Mouse (Mus musculus) neutrophil, adult 5-6 weeks (primary cell): ENCODE data around the gene Cdkn1a. TPM values are rescaled to one million over a fixed set of nuclear protein-coding genes. Genes with fewer than 3 reads are reported as not detected.
"Not testable (repeated sequence)": the region's sequence is repeated elsewhere in the genome, so short reads cannot be mapped to it uniquely, and the experiment has no call there.

Experiments
- ATAC-seq: fragments of 151-379, 151-347 bp; 2 replicates; pipeline ENCODE4 v1.8.0; 2017; ENCODE audit warnings: mild to moderate bottlenecking, moderate TSS enrichment; ENCODE audit not compliant: insufficient number of reproducible peaks, poor library complexity, low FRiP score, severe bottlenecking; ENCODE audit errors: extremely low read depth
- total RNA-seq: library from RNA; stranded (forward); fragments of 200-1000 nt; gene quantifications from 2 replicates; pipeline ENCODE4 v1.2.3, GENCODE M21; 2017

Gene Cdkn1a
- 1.3 and 2.1 TPM in 2 replicates for total RNA-seq

DNA sequence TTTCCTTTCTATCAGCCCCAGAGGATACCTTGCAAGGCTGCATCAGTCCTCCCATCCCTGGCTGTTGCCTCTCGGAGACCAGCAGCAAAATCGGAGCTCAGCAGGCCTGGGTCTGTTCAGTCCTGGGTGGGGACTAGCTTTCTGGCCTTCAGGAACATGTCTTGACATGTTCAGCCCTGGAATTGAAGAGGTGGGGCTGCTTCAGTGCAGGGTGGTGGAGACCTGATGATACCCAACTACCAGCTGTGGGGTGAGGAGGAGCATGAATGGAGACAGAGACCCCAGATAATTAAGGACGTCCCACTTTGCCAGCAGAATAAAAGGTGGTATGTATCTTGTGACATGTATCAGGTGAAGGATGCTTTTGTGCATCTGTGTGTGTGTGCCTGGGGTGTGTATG, at the start of gene Cdkn1a:
Gene Cdkn1a (plus strand): TSS at position 201 of the 400 bp plus-strand sequence.
- ATAC-seq, result no peak

DNA sequence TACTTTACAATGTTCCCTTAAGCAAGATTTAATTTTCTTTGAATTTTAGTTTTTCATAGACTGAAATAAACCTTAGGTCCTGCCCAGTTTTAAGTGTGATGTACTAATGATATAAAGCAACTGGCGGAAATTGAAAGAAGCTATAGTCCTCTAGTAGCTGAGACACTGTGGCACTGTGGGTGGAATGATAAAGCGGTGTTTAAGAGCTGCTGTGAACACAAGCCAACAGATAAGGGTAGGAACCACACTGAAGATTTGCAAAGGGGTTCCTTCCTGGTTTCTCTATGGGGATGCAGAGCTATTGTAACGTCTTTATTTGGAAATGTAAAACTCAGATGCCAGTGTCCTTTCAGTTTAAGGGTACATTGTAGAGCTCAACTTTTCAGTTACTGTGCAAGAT, 49.1 kb upstream of the Cdkn1a start:
- ATAC-seq, result not testable (repeated sequence)

DNA sequence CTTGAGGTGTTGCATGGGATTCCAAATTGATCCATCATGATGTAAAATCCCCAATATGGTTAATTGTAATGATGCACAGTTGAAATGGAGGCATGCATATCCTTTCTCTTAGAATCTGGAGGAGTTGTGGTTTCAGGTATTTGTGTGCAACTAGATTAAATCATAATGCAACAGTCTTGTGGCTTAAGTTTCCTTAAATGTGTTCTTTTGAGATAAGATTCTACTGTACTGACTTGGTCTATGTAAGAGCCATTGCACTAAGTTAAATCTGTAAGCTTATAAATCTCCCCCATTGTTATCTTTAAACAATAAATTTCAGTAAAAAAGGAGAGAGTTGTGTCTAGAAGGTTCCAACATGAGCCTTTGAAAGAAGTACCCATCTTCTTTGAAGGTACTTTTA, 48.2 kb upstream of the Cdkn1a start:
- ATAC-seq, result no peak

DNA sequence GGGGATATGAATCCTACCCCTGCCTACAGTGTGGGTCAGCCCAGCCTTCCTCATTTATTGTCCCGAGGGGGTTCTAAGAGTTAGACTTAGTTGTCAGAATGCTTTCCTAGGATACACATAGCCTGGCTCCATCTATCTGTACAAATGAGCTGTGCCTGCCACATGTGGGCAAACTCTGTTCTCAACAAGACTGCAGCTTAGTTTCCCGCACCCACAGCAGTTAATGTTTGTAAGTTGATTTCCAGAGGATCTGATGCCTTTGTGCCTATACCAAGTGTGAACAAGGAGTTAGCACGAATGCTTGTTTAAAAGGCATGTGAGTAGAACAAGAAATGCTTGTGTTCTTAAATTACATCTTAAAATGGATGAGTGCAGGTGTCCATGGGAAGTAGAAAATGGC, 47.2 kb upstream of the Cdkn1a start:
- ATAC-seq, result no peak

DNA sequence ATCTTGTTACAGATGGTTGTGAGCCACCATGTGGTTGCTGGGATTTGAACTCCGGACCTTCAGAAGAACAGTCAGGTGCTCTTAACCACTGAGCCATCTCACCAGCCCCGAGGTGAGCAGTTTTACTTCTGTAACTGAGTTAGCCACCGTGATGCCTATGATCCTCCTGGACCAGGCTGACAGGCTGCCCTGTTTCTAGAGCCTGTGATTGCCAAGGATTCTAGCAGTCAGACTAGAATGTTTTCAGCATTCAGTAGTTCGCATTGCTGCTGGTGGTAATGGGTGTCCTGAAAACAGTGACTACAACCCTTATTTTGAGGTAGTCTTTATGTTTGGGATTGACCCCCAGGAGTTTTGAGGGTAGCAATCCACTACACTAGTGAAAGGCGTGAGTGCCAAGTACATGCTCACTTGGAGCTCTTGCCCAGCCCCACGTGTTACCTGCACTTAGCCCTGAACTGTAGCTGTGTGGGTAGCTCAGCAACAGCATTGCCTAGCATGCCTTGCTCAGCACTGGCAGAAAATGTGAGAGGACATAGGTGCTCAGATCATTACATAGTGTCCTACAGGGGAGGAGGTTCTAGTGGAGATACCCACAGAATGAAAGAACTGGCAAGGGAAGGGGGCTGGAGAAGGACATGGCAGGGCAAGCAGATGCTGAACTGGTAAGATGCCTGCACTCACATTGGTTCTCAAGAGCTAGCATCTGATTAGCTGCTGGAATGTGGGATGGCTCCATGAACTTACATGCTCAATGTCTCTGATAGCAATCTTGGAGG, 46.4 kb upstream of the Cdkn1a start:
- ATAC-seq, result no peak

DNA sequence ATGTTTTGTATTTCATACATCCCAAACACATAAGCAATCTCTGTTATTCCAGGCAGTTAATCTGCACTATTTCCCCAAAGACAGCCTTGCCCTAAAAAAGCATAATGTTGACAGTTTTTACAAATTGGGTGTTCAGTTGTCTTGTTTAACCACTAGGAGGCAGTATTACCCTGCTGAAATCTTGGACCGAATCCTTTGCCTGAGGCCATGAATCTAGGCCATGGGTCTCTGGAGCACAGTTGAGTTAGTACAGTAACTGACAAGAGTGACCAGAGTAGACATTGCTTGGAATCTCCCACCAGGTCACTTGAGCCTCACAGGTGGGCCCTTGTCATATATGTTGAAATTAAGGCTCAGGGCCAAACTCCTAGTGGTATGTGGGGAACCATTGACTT, 45.9 kb upstream of the Cdkn1a start:
- peak; percentile 60 for ATAC-seq

DNA sequence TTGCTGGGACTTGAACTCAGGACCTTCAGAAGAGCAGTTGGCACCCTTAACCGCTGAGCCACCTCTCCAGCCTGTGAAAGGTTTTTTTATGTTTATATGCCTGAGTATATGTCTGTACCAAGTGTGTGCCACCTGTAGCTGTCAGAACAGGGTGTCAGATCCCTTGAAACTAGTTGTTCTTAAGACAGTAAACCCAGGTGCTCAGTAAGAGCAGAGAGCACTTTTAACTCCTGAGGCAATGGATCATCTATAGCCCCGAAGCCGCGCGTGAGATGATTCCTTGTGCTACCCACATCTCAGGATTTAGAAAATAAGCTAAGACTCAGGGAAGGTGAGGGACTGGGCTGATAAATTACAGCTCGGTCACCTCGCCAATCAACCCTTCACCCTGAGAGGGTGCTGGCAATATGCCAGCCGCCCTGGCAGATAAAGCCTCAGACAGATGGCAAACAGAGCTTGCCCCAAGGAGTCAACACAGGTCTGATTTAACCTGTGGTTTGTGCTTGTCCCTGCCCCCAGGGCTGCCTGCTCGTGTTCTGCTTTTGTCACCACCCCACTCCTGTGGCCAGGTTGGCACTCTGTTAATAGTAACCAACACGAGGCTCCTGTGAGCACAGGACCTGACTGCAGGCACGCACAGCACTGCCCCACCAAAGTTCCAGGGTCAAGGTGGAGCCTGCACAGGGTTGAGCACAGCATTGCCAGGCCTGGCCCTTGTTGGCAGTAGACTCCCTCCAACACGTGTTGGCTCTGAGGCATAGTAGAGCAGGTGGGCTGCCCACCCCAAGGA, 44.8 kb upstream of the Cdkn1a start:
- ATAC-seq, result no peak

DNA sequence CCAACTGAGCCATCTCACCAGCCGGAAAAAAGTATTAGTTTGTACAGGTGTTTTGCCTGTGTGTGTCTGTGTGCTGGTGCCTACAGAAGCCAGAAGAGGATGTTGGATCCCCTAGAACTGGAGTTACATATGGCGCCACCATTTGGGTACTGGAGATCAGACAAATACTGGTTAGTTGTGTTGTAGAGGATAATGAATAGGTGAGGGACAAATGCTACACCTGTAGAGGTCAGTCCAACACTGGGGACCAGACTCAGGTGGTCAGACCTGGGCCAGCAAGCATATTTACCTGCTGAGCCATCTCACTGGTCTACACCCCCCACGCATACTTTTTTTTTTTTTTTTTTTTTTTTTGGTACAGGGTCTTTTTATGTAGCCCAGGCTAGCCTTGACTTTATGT, 43.9 kb upstream of the Cdkn1a start:
- ATAC-seq, result no peak

DNA sequence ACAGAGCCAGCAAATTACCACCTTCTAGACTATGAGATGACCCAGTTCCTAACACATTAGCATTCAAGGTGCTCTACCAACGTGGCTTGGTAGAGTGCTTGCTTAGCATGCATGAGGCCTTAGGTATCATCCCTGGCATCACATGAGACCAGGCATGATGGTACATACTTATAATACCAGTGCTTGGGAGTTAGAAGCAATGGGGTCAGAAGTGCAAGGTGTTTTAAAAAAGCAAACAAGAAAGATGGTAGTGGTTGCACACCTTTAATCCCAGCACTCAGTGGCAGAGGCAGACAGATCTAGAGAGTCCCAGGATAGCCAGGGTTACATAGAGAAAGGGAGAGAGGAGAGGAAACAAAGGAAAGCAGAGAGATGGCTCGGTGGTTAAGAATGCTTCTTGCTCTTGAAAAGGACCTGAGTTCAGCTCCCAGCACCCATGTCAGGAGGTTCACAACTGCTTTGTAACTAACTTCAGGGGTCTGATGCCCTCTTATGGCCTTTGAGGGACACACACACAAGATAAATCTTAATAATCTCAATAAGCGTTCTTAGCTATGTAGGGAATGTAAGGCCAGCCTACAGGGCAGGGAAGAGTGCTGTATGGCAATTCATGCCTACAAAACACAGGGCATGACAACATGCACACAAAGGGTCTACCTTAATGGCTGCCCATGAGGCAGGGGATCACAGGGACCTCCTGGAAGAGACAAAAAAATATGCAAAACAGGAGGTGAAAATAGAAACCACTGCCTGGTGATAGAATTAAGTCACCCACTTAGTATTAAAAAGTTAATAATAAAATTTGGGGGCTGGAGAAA, 42.9 kb upstream of the Cdkn1a start:
- ATAC-seq, result no peak

DNA sequence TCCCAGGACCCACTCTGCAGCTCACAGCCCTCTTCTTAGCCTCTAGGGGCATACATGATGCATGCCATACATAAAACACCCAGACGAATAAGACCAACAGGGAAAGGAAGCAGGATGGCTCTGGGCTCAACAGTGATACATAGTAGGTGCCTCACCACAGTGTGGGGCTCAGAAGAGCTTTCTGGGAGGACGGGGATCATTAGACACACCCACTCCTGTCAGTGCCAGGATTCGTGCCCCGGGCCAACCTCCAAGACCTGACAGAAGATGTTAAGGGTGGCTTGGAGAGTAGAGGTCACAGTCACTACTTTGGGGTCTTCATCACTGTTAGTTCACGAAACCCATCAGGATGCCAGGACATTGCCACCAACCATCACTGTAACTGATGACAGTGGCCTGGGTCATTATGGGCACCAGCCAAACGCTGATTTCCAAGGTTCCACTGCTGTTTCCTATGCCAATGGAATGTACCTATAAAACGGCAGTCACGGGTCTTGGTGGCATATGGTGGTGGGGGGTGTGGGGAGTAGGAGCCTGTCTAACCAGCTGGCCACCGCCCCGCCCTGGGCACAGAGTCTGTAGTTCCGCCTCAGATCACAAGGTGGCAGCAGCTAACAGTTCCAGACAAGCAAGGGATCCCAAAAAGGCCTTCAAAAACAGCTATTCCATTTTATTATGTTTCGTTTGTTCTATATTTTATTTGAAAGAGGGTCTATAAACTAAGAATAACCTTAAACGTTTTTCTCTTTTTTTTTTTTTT, 41.8 kb upstream of the Cdkn1a start:
- ATAC-seq, result peak; percentile 61

DNA sequence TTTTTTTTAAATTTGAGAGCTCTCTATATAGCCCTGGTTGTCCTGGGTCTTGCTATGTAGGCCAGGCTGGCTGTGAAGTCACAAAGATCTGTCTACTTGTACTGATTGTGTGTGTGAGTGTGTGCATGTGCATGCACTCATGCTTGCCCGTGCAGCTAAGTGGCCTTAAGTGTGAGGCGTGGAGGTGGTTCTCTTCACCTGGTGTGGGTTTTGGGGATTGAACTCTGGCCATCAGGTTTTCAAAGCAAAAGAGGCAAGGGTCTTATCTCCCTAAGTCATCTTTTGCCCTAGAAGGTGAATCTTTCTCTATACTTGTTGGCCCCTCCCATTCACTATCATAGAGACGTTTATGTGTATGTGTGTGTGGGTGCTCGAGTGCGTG, 41.3 kb upstream of the Cdkn1a start:
- no peak for ATAC-seq

DNA sequence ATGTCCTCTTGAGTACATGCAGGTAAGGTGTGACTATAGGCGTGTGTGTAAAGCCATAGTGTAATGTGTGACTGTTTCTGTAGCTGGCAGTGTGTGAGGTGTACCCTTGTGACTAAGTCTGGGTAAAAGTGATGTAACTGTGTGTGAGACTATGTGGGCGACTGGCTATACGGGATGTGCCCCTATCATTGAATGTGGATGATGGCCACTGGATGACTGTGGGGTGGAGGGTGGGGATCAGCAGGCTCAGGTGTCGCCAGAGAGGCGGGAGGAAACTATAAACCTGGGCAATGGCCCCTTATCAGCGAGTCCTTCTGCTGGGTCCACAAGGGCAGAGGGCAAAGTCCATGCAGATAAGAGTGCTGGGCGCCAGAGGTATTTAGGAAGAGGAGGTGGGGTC, 40.9 kb upstream of the Cdkn1a start:
- no peak for ATAC-seq

DNA sequence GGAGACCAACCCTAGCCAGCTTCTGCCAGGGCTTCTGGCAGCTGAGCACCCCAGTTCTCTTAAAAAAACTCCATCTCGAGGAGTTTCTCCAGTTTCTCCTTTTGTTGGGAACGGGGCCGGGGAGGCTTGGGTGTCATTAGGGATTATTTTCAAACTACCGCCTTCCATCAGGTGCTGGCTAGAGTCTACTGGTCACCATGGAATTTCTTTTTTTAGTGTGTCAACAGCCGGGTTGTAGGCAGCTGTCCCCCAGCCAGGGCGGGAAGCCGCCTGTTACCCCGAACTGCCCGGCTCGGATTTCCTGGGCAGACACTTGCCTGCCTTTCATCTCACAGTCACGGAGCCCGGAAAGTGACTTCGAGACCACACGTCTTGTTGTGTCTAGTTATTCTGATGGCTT, 40.0 kb upstream of the Cdkn1a start:
- no peak for ATAC-seq

DNA sequence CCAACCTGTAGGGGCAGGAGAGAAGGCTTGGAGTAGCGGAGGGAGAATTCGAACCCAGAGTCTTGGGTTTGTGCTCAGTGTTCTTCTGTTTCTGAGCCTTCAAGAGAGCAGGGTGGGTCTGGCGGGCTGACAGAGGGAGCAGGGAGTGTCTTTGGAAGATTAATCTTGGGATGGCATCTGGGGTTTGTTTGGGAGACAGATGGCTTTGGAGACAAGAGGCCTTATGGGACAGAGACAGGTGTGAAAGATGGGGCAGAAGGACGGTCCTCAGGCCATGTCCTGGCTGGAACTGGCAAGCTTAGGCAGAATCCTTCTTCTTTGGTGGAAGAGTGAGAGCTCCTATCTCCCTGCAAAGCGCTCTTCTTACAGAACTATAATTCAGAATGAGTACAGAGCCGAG, 37.7 kb upstream of the Cdkn1a start:
- ATAC-seq, result no peak

DNA sequence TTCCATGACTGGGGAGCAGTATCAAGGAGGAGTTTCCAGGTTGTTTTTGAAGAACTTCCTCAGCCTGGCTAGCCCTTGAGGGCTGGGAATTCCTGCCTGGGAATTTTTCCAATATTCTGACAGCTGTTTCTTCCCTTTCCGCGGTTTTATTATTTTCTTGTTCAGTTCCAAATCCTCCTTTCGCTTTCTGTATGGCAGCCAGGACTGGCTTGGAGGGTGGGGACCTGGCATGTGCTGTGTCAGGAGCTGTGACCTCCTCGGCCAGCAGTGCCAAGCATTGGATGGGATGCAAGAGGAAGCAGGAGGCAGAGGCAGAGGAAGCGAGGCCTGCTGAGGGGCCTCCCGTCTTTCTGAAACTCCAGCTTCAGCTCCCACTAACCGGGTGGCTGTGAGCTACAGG, 36.9 kb upstream of the Cdkn1a start:
- no peak for ATAC-seq

DNA sequence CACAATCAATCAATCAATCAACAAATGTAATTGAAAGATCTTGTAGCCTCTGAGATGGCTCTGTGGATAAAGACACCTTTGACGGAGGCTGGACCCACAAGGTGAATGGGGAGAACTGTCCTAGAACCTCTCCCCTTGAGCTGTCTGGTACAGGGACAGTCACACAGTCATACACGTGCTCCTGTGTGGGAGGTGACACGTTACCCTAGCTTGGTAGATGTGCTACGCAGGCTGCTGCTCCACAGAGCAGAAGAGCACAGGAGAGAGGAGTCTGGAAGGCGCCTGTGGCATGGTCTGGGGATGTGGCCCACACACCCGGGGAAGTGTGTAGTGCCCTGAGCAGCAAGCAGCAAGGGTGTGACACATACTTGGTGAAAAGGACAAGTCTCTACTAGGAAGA, 36.3 kb upstream of the Cdkn1a start:
- ATAC-seq, result no peak

DNA sequence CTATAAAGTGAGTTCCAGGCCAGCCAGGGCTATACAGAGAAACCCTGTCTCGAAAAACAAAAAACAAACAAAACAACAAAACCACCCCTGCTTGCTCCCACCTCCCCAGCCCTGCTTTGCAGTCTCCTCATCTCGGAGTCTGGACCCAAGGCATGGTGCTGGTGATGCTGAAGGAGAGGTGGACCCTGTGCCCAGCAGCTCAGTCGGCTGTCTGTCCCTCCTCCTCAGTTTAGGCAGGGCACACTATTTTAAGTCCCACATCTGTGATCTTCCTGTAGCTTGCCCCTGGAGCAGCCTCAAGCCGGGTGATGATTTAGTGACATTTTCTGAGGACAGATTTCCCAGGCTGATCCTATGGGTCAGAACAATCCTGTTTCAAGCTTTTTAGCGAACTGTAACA, 35.2 kb upstream of the Cdkn1a start:
- ATAC-seq, result no peak

DNA sequence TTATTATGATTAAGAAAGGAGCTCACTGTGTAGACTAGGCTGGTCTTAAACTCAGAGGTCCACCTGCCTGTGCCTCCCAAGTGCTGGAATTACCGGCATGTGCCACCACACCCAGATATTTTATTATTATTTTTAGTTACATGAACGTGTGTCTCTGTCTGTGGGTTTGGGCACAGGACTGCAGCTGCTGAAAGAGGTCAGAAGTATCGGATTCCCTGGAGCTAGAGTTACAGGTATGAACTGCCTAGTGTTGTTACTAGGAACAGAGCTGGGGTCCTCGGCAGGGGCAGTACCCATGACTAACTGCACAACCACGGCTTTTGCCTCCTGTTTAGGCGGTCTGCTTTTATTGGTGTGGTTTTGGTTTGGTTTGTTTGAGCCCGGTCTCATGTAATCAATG, 34.6 kb upstream of the Cdkn1a start:
- no peak for ATAC-seq

DNA sequence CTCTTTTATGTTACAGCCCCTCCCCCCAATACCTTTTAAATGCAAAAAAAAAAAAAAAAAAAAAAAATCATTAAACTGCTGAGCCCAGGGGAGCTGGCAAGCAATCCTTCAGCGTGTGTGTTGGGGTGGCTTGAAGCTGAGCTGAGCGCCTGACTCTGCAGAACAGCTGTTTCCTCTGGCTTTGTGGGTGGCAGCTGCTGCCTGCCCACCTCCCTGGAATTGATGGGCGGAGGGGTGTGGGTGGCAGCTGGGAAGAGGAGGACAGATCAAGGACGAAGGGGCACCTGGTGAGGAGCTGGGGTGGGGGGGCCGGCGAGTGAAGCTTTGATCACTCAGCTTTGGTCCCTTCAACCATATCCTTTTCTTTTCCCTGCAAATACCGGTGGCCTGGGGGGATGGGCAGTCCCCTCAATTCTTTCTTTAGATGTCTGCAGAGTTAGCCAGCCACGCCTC, 34.1 kb upstream of the Cdkn1a start:
- ATAC-seq, result no peak
